Mouse (Mus musculus): ENCODE measurements around the gene Txndc9.

Txndc9 gene

GRCm38 (mm10) chr1:37997867-37998266, at the start of gene Txndc9, which contains the start of gene Eif5b:
TSS of gene Txndc9 (minus strand) at chr1:37997893.
TSS of gene Eif5b (plus strand) at chr1:37998010.
- DNase-seq (ENCODE audit: low spot score in 2 of 2) = peak; percentile 92 to 94

- no peak for DNase-seq (ENCODE audit: low spot score in 2 of 2)
Observed at GRCm38 (mm10) chr1:38038898-38039297, 41.2 kb upstream of the Txndc9 start.

- no peak for DNase-seq (ENCODE audit: low spot score in 2 of 2)
Observed at GRCm38 (mm10) chr1:38037375-38037774, 39.7 kb upstream of the Txndc9 start.

GRCm38 (mm10) chr1:38035521-38035920, 37.8 kb upstream of the Txndc9 start:
- no peak for DNase-seq (ENCODE audit: low spot score in 2 of 2)

- no peak for DNase-seq (ENCODE audit: low spot score in 2 of 2)
Observed at GRCm38 (mm10) chr1:38031391-38031790, 33.7 kb upstream of the Txndc9 start.

- DNase-seq (ENCODE audit: low spot score in 2 of 2) = no peak
Observed at GRCm38 (mm10) chr1:38027301-38027700, 29.6 kb upstream of the Txndc9 start.

GRCm38 (mm10) chr1:38014551-38015203, 17.0 kb upstream of the Txndc9 start:
- DNase-seq (ENCODE audit: low spot score in 2 of 2) = no peak

- no peak for DNase-seq (ENCODE audit: low spot score in 2 of 2)
Observed at GRCm38 (mm10) chr1:38012509-38012908, 14.8 kb upstream of the Txndc9 start.

- DNase-seq (ENCODE audit: low spot score in 2 of 2) = no peak
Observed at GRCm38 (mm10) chr1:38012104-38012503, 14.4 kb upstream of the Txndc9 start.

GRCm38 (mm10) chr1:38011647-38012046, 14.0 kb upstream of the Txndc9 start:
- DNase-seq (ENCODE audit: low spot score in 2 of 2) = no peak

- no peak for DNase-seq (ENCODE audit: low spot score in 2 of 2)
Observed at GRCm38 (mm10) chr1:38006741-38007140, 9.0 kb upstream of the Txndc9 start.

- DNase-seq (ENCODE audit: low spot score in 2 of 2) = no peak
Observed at GRCm38 (mm10) chr1:38003046-38003445, 5.4 kb upstream of the Txndc9 start.

GRCm38 (mm10) chr1:38001956-38002355, 4.3 kb upstream of the Txndc9 start:
- no peak for DNase-seq (ENCODE audit: low spot score in 2 of 2)

- no peak for DNase-seq (ENCODE audit: low spot score in 2 of 2)
Observed at GRCm38 (mm10) chr1:38000844-38001243, 3.2 kb upstream of the Txndc9 start.

- no peak for DNase-seq (ENCODE audit: low spot score in 2 of 2)
Observed at GRCm38 (mm10) chr1:37999552-37999951, 1.9 kb upstream of the Txndc9 start.

- no peak for DNase-seq (ENCODE audit: low spot score in 2 of 2)
Observed at GRCm38 (mm10) chr1:37998371-37999199, 892 bp upstream of the Txndc9 start.

- peak; percentile 97 to 99 for DNase-seq (ENCODE audit: low spot score in 2 of 2)
Observed at GRCm38 (mm10) chr1:37996877-37997484, 712 bp downstream of the Txndc9 start.

- no peak for DNase-seq (ENCODE audit: low spot score in 2 of 2)
Observed at GRCm38 (mm10) chr1:37996226-37996625, 1.5 kb downstream of the Txndc9 start.

- DNase-seq (ENCODE audit: low spot score in 2 of 2) = no peak
Observed at GRCm38 (mm10) chr1:37987856-37988255, 9.8 kb downstream of the Txndc9 start.

- peak in 1 of 2 experiments; percentile 44 for DNase-seq (ENCODE audit: low spot score in 2 of 2)
Observed at GRCm38 (mm10) chr1:37985764-37986323, 11.8 kb downstream of the Txndc9 start.

GRCm38 (mm10) chr1:37984326-37984725, 13.4 kb downstream of the Txndc9 start:
- DNase-seq (ENCODE audit: low spot score in 2 of 2) = no peak

GRCm38 (mm10) chr1:37977303-37977702, 20.4 kb downstream of the Txndc9 start:
- DNase-seq (ENCODE audit: low spot score in 2 of 2) = no peak
